Mouse (Mus musculus): Measurements from ENCODE around the gene Oxsr1.

Gene Oxsr1

GRCm38 (mm10) chr9:119212996-119213395, 109.2 kb downstream of the Oxsr1 start:
- DNase-seq, result no peak

- no peak for DNase-seq
These were observed 113.2 kb downstream of the Oxsr1 start, which contains the start of gene Slc22a13 for GRCm38 (mm10) chr9:119208998-119209397. TSS of gene Slc22a13 (minus strand) at chr9:119209098.

- DNase-seq, result no peak
These were observed 115.1 kb downstream of the Oxsr1 start for GRCm38 (mm10) chr9:119207113-119207512.

GRCm38 (mm10) chr9:119206666-119207065, 115.6 kb downstream of the Oxsr1 start:
- no peak for DNase-seq

DNA sequence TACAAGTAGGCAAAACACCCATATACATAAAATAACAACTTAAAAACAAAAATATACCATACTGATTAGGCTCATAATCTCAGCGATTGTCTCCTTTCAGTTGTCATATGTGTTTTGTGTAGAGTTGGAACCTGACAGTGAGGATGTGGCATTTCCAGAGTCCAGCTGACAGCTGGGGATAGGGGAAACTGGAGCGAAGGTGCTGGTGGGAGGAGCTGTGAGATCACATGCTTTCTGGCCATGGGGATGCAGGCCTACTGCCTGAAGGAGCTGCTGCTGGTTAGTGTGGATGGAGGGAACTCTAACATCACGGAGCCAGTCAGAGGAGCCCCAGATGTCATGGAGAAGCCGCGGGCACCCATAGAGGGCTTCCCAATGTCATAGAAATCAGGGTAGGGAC, 116.5 kb downstream of the Oxsr1 start:
- no peak for DNase-seq

DNA sequence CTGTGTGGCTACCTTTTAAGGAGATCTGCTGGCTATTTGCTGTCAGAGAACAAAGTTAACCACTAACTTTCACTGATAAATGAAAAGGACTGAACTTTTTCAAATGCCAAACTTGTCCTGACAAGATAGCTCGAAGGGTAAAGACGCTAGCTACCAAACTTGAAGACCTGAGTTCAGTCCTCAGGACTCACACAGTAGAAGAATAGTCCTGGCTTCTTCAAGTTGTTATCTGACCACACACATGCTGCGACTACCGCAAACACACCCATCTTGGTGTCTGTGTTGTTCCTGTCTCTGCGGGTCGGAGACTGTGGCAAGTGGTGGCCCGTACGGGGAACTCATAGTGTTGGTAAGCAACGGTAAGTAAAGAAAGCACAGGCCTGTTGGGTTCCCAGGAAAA, 118.6 kb downstream of the Oxsr1 start:
- DNase-seq, result no peak

DNA sequence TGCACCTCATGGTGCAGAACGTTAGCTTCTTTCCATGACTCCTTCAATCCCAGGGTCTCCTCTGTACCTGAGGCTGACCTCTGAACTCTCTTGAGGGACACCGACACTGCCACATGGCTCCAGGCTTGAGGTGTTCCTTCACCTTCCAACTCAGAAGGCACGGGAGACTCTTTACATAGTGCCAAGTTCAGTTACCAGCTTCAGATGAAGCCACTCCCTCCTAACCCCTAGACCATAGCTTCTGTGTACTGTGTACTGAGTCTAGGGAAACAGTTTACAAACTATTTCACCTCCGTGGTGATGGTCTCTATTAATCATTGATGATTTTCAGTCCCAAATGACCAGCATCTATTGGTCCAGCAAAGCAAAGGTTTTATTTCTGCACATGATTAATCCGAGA, 120.6 kb downstream of the Oxsr1 start:
- no peak for DNase-seq

DNA sequence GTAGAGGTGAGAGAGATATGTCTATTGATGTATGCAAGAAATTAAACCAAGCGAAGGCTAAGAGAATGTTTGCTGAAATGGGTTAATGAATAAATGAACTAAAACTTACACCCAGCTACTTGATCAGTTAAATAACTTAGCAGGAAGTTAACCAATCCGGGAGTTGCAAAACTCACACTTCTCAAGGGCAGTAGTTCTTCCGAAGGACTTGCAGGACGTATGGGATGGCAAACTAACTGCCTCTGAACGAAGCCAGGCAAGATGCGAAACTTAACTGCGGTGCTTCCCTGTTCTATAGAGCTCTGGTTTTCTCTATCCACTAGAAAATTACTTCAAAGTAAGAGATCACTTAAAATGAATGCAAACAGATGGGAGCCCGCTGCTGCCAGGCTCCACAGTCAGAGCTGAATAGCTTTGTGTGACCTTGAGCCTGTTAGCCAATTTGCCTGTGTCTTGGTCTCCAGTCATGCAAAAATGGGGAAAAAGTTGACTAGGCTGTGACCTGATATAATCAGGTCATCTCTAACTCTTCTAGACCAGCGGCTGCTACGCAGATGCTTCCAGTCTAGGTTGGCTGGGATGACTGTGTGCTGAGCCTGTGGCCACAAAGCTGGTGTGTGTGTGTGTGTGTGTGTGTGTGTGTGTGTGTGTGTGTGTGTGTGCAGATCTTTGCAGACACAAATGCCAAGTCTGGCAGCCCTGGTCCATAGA, 122.9 kb downstream of the Oxsr1 start:
- no peak for DNase-seq

DNA sequence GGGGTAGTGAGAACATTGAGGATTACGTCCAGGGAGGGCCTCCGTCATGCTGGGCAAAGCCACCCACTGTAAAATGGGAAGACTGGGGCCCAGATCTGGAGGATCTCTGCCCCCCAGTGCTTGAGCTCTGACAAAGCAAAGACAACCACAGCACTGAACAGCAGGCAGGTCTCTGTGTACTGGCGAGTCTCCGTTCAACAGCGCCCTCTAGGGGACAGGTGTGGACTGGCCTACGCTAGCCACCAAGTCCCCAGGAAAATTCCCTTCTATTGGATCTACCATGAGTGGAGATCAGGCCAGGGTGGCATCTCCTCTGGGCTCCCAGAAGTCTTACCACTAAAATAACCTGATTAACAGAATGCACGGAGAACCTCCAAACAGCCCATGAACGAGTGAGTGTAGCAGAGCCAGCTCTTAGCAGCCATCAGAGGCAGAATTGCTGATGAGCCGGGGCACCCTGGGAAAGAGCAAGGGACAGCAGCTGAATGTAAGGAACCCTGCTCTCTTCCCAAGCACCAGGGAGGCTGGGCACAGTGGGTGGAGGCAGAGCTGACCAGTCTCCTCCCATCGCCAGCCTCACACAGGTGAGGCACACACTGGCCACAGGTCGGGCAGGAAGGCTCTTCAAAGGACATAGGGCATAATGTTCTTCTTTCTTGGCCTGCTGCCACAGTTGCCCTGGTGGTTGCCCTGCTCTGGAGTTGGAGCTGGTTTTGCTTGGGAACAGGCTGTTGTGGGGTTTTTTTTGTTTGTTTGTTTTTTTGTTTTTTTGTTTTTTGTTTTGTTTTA, 129.8 kb downstream of the Oxsr1 start:
- peak; percentile 20 to 47 for DNase-seq

Data from cerebellum, adult 18-20 months (tissue).